Mouse (Mus musculus) liver, embryonic 14.5 days (tissue): Measurements from ENCODE around the gene Slc25a21.

Experiments used
- CTCF ChIP-seq: IDR thresholded peaks from 2 replicates; pipeline ENCODE4 v1.5.1; 2016; ENCODE audit warnings: antibody characterized with exemption, low read depth, control low read depth
- EP300 ChIP-seq: IDR thresholded peaks from 2 replicates; pipeline ENCODE4 v1.6.1; 2016; ENCODE audit warnings: antibody characterized with exemption, low read depth

GRCm38 (mm10) chr12:57229703-57230102 lies 32.4 kb upstream of the Slc25a21 start:
- TF ChIP-seq CTCF (no peak), EP300 (no peak)
